ENCODE assay signal across 19 mouse cellular contexts in genomic region chr2:28012367-28012766, GRCm38 (mm10).
DNase-seq lines count a peak whose midpoint lies in the region; ATAC-seq and TF ChIP-seq lines count a peak whose summit lies in the region.
"Had no signal": no experiment of that assay in that cellular context is flagged by ENCODE, and none has a peak within 500 bp of the region (broad histone marks: within the 10 kb centered on the region; RNA-seq: fewer than 3 reads in every experiment).

No protein-coding gene starts in this region.

- no peaks in the 10 kb centered on the region for H3K36me3 ChIP-seq in forebrain, embryonic 14.5 days (ENCODE audit: control insufficient read depth, insufficient read depth, low read length)
- H3K36me3 ChIP-seq in forebrain, embryonic 16.5 days (ENCODE audit: control insufficient read depth, insufficient read depth): no peaks in the 10 kb centered on the region
- peaks cover 58% of the 10 kb centered on the region for H3K36me3 ChIP-seq in liver, embryonic 12.5 days
- no peaks in the 10 kb centered on the region for H3K36me3 ChIP-seq in G1E (replicated peaks)
- H3K36me3 ChIP-seq: hindbrain, embryonic 15.5 days had no signal

- H3K9ac ChIP-seq in forebrain, embryonic 14.5 days (ENCODE audit: low read length): no peak overlapping the region
- no peak overlapping the region for H3K9ac ChIP-seq in forebrain, embryonic 16.5 days (replicated peaks; ENCODE audit: low read depth, low read length)
- H3K9ac ChIP-seq in liver, embryonic 12.5 days: peak overlapping the region; percentile 20; the same call in 1 of the 2 replicates
- H3K9ac ChIP-seq: embryonic facial prominence, embryonic 13.5 days; hindbrain, embryonic 15.5 days had no signal

- peak; percentile 34 for DNase-seq in forebrain, embryonic 14.5 days (ENCODE audit: low spot score)
- DNase-seq in liver: no peak
- DNase-seq in G1E (ENCODE audit: low spot score): no peak
- DNase-seq in brain, embryonic 14.5 days (ENCODE audit: low read depth): peak; percentile 60
- DNase-seq in thymus, postnatal 10 days (ENCODE audit: low spot score in 2 of 2): no peak
- no peak for DNase-seq in kidney, postnatal 25 days
- DNase-seq: adrenal gland, adult 2 months; adrenal gland, postnatal 36 days; cerebellum, adult 11-12 months; cerebellum, adult 9-10 months; cerebellum, postnatal 25 days; gastrocnemius, postnatal 36 days; heart, adult 11 months; heart, postnatal 10 days had no signal

- no peak overlapping the region for H3K4me2 ChIP-seq in forebrain, embryonic 14.5 days (ENCODE audit: low read length)
- H3K4me2 ChIP-seq in forebrain, embryonic 16.5 days (ENCODE audit: low read length): no peak overlapping the region
- no peak overlapping the region for H3K4me2 ChIP-seq in liver, embryonic 12.5 days
- H3K4me2 ChIP-seq: embryonic facial prominence, embryonic 13.5 days; hindbrain, embryonic 15.5 days had no signal

- peak overlapping the region; percentile 50; the same call in 1 of the 2 replicates for H3K27ac ChIP-seq in forebrain, embryonic 14.5 days (ENCODE audit: low read depth, low read length)
- no peak overlapping the region for H3K27ac ChIP-seq in forebrain, embryonic 16.5 days (ENCODE audit: low read length)
- H3K27ac ChIP-seq in liver, embryonic 12.5 days: peak overlapping the region; percentile 70
- H3K27ac ChIP-seq: embryonic facial prominence, embryonic 13.5 days; hindbrain, embryonic 15.5 days had no signal

- 63% methylated on average over 3 of the region's 3 CpGs for WGBS in forebrain, embryonic 14.5 days
- 57% methylated on average over 3 of the region's 3 CpGs for WGBS in forebrain, embryonic 16.5 days
- 64% methylated on average over 3 of the region's 3 CpGs for WGBS in liver, embryonic 12.5 days (ENCODE audit: insufficient replicate concordance)

- 0 out of 2 replicates have a peak, but pooled peaks cover 4% of the 10 kb centered on the region for H3K4me1 ChIP-seq in forebrain, embryonic 14.5 days (ENCODE audit: control insufficient read depth, insufficient read depth, low read length)
- H3K4me1 ChIP-seq in forebrain, embryonic 16.5 days (replicated peaks; ENCODE audit: control insufficient read depth, insufficient read depth, low read length): peaks cover 7% of the 10 kb centered on the region
- peaks cover 60% of the 10 kb centered on the region for H3K4me1 ChIP-seq in liver, embryonic 12.5 days
- peaks cover 72% of the 10 kb centered on the region for H3K4me1 ChIP-seq in G1E (ENCODE audit: insufficient read depth, low read depth, low read length)
- H3K4me1 ChIP-seq: embryonic facial prominence, embryonic 13.5 days had no signal

- TF ChIP-seq CTCF in G1E (IDR thresholded peaks at IDR 0.05; ENCODE audit: low read depth, low read length): no peak
- no peak for TF ChIP-seq CTCF in brain, embryonic 14.5 days (IDR thresholded peaks at IDR 0.05; ENCODE audit: borderline replicate concordance, extremely low read depth, insufficient read depth, insufficient read length)

- no peak overlapping the region for H3K4me3 ChIP-seq in forebrain, embryonic 14.5 days (ENCODE audit: low read depth, low read length)
- H3K4me3 ChIP-seq in forebrain, embryonic 16.5 days (replicated peaks; ENCODE audit: low read length): no peak overlapping the region
- no peak overlapping the region for H3K4me3 ChIP-seq in liver, embryonic 12.5 days
- peak overlapping the region; percentile 10; the same call in 1 of the 2 replicates for H3K4me3 ChIP-seq in G1E (ENCODE audit: low read depth, low read length)
- H3K4me3 ChIP-seq: embryonic facial prominence, embryonic 13.5 days; hindbrain, embryonic 15.5 days had no signal

- H3K9me3 ChIP-seq in forebrain, embryonic 14.5 days (replicated peaks; ENCODE audit: control insufficient read depth, low read length): no peaks in the 10 kb centered on the region
- no peaks in the 10 kb centered on the region for H3K9me3 ChIP-seq in forebrain, embryonic 16.5 days (ENCODE audit: control insufficient read depth, low read length)
- H3K9me3 ChIP-seq in liver, embryonic 12.5 days (replicated peaks): no peaks in the 10 kb centered on the region
- H3K9me3 ChIP-seq in G1E (replicated peaks): no peaks in the 10 kb centered on the region
- H3K9me3 ChIP-seq: embryonic facial prominence, embryonic 13.5 days; hindbrain, embryonic 15.5 days had no signal

- H3K27me3 ChIP-seq in forebrain, embryonic 14.5 days (replicated peaks; ENCODE audit: control insufficient read depth, insufficient read depth, low read length): no peaks in the 10 kb centered on the region
- no peaks in the 10 kb centered on the region for H3K27me3 ChIP-seq in forebrain, embryonic 16.5 days (replicated peaks; ENCODE audit: control insufficient read depth, insufficient read depth, low read length)
- no peaks in the 10 kb centered on the region for H3K27me3 ChIP-seq in liver, embryonic 12.5 days (replicated peaks)
- no peaks in the 10 kb centered on the region for H3K27me3 ChIP-seq in G1E (ENCODE audit: insufficient read depth, low read length)
- H3K27me3 ChIP-seq: embryonic facial prominence, embryonic 13.5 days; hindbrain, embryonic 15.5 days had no signal

- no peak for TF ChIP-seq POLR2A in brain, embryonic 14.5 days (IDR thresholded peaks at IDR 0.05; ENCODE audit: borderline replicate concordance, extremely low read depth, insufficient read depth, insufficient read length, poor library complexity, severe bottlenecking)

- ATAC-seq in forebrain, embryonic 14.5 days: no peak
- ATAC-seq in forebrain, embryonic 16.5 days: no peak
- ATAC-seq in liver, embryonic 12.5 days: no peak
- ATAC-seq in G1E (ENCODE audit: extremely low read depth, insufficient number of reproducible peaks, low FRiP score, poor library complexity, severe bottlenecking): no peak
- ATAC-seq: intestine, embryonic 16.5 days had no signal

Comparison
In these comparisons a context has a peak if more than half of its experiments do, and no peak if none do; other contexts are left out.
1. DNase-seq: peak in forebrain, embryonic 14.5 days (single experiment) and brain, embryonic 14.5 days (single experiment); none in liver (single experiment), G1E (single experiment), thymus, postnatal 10 days (0 of 2) and kidney, postnatal 25 days (0 of 2).